Mouse (Mus musculus): Measurements from ENCODE around the gene Trpv3. TPM values are rescaled to one million over a fixed set of nuclear protein-coding genes. Genes with fewer than 3 reads are reported as not detected.

The Trpv3 gene
- polyA plus RNA-seq, 1 experiment: 0.05 TPM

DNA sequence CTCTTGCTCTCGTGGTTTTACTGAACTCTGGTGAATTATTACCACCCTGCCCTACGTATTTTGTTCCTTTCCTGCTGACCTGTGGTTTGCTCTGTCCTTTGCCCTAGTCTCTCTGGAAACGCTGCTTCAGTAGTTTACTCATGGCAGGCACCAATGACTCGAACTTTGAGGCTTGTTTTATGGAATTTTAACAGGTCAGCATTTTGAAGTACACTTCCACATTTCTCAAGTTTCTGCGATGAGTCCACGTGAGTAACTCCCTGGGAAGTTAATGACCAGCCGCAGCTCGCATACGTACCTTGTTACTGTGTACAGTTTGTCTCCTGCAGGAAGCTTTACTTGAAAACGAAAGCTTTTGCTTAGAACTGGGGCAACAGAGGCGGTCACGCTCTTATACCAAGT, 59.3 kb downstream of the Trpv3 start:
- Histone ChIP-seq H3K79me2 (ENCODE audit: control insufficient read depth, insufficient read depth) (no peaks in the 10 kb centered on the region), H3ac (ENCODE audit: control insufficient read depth, insufficient read length) (no peak overlapping the region), H3K27me3 (ENCODE audit: control insufficient read depth, insufficient read depth, insufficient read length) (no peaks in the 10 kb centered on the region), H3K4me3 (no peak overlapping the region), H3K36me3 (ENCODE audit: control insufficient read depth, insufficient read depth) (no peaks in the 10 kb centered on the region), H3K4me2 (ENCODE audit: low read depth) (peak overlapping the region; percentile 69)
- TF ChIP-seq USF1 (IDR thresholded peaks at IDR 0.05; ENCODE audit: low read depth): no peak
- TF ChIP-seq MAX (IDR thresholded peaks at IDR 0.05; ENCODE audit: low read depth): no peak
- no peak for TF ChIP-seq TCF12 (IDR thresholded peaks at IDR 0.05; ENCODE audit: insufficient read depth, poor library complexity, severe bottlenecking)
- no peak for TF ChIP-seq MYOD1 (IDR thresholded peaks at IDR 0.05; ENCODE audit: control insufficient read depth in 1 of 3, insufficient read length in 2 of 3, low read depth in 2 of 3)
- TF ChIP-seq MYOG (IDR thresholded peaks at IDR 0.05; ENCODE audit: control insufficient read depth in 1 of 3, insufficient read depth in 1 of 3, insufficient read length in 2 of 3, low read depth in 2 of 3): no peak
- no peak for TF ChIP-seq POLR2AphosphoS2 (IDR thresholded peaks at IDR 0.05; ENCODE audit: insufficient read length, low read depth)
- TF ChIP-seq E2F4 (IDR thresholded peaks at IDR 0.05; ENCODE audit: insufficient read depth): no peak
- no peak for TF ChIP-seq SRF (IDR thresholded peaks at IDR 0.05; ENCODE audit: control insufficient read depth, insufficient read length, low read depth)
- TF ChIP-seq CEBPB (IDR thresholded peaks at IDR 0.05; ENCODE audit: insufficient read depth, poor library complexity, severe bottlenecking): no peak
- no peak for TF ChIP-seq TCF3 (IDR thresholded peaks at IDR 0.05; ENCODE audit: insufficient read length, low read depth)
- no peak for TF ChIP-seq REST (IDR thresholded peaks at IDR 0.05; ENCODE audit: insufficient read depth, insufficient read length)

DNA sequence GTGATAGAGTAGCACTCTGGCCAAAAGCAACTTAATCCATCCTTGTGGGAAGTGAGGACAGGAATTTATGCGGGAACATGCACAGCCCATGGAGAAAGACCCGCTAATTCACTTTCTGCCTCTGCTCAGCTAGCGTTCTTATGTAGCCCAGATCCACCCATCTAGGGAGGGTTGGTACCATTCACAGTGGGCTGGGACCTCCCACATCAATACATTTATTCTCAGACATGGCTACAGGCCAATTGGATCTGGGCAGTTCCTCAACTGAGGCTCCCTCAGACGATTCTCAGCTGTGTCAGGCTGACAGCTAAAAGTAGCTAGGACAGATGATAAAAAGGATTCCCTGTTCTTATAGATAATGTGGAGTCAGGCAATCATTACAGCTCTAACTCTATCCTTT, 60.2 kb downstream of the Trpv3 start:
- H3ac ChIP-seq (ENCODE audit: control insufficient read depth, insufficient read length): no peak overlapping the region
- H3K36me3 ChIP-seq (ENCODE audit: control insufficient read depth, insufficient read depth): no peaks in the 10 kb centered on the region
- H3K79me2 ChIP-seq (ENCODE audit: control insufficient read depth, insufficient read depth): no peaks in the 10 kb centered on the region
- H3K4me3 ChIP-seq: no peak overlapping the region
- no peak for TF ChIP-seq CEBPB (IDR thresholded peaks at IDR 0.05; ENCODE audit: insufficient read depth, poor library complexity, severe bottlenecking)
- TF ChIP-seq MYOG (IDR thresholded peaks at IDR 0.05; ENCODE audit: control insufficient read depth in 1 of 3, insufficient read depth in 1 of 3, insufficient read length in 2 of 3, low read depth in 2 of 3): no peak
- no peak for TF ChIP-seq TCF3 (IDR thresholded peaks at IDR 0.05; ENCODE audit: insufficient read length, low read depth)
- TF ChIP-seq POLR2AphosphoS2 (IDR thresholded peaks at IDR 0.05; ENCODE audit: insufficient read length, low read depth): no peak
- no peak for TF ChIP-seq TCF12 (IDR thresholded peaks at IDR 0.05; ENCODE audit: insufficient read depth, poor library complexity, severe bottlenecking)
- no peak for TF ChIP-seq MAX (IDR thresholded peaks at IDR 0.05; ENCODE audit: low read depth)
- TF ChIP-seq USF1 (IDR thresholded peaks at IDR 0.05; ENCODE audit: low read depth): no peak
- no peaks in the 10 kb centered on the region for H3K27me3 ChIP-seq (ENCODE audit: control insufficient read depth, insufficient read depth, insufficient read length)
- no peak overlapping the region for H3K4me2 ChIP-seq (ENCODE audit: low read depth)

DNA sequence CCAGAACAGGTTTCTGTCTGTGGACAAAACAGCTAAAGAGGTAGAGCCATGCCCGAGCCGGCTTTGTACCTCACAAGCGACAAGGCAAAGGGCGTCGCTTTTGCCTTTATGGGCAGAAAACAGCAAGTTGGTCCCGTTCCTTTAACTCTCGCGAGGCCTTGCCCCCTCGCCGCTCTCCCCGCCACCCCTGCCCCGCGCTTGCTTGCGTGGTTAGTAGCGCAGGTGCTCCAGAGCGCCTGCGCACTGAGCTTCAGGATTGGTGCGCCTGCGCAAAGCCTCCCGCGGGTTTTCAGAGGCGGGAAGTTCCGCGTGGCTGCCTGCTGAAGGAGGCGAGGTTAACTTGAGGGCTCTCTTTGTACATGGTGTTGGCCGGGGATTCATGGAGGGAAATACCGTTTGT, 62.3 kb downstream of the Trpv3 start, which contains the start of the genes Aspa, Gm49340 and Spata22:
TSS of gene Aspa (minus strand) at position 155 of the 400 bp plus-strand sequence.
TSS of gene Gm49340 (plus strand) at position 300 of the 400 bp plus-strand sequence.
TSS of gene Spata22 (plus strand) at position 300 of the 400 bp plus-strand sequence.
- no peaks in the 10 kb centered on the region for H3K79me2 ChIP-seq (ENCODE audit: control insufficient read depth, insufficient read depth)
- no peaks in the 10 kb centered on the region for H3K36me3 ChIP-seq (ENCODE audit: control insufficient read depth, insufficient read depth)
- H3ac ChIP-seq (ENCODE audit: control insufficient read depth, insufficient read length): no peak within 1 kb of the TSS
- no peaks in the 10 kb centered on the region for H3K27me3 ChIP-seq (ENCODE audit: control insufficient read depth, insufficient read depth, insufficient read length)
- H3K4me3 ChIP-seq: no peak within 1 kb of the TSS
- no peak within 1 kb of the TSS for H3K4me2 ChIP-seq (ENCODE audit: low read depth)
- no peak for TF ChIP-seq MYOD1 (IDR thresholded peaks at IDR 0.05; ENCODE audit: control insufficient read depth in 1 of 3, insufficient read length in 2 of 3, low read depth in 2 of 3)

DNA sequence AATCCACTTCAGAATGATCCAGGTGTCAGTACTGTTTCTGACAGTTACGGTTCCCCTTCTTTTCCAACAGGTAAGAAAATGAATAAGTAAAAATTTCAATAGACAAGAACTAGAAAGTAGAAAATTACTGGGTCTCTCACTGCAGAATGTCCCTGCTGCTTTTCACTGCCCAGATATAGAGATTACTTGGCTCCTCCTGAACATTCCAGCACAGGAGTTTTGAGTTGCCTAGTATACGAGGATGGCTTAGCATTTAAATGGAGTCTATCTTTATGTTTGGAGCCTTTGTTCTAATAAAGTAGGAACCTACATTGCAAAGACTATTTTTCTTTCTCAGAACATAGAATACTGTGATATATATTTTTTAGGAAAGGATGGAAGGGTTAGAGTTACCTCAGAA, 66.2 kb downstream of the Trpv3 start:
- H3K79me2 ChIP-seq (ENCODE audit: control insufficient read depth, insufficient read depth): no peaks in the 10 kb centered on the region
- H3K4me2 ChIP-seq (ENCODE audit: low read depth): no peak overlapping the region
- no peaks in the 10 kb centered on the region for H3K36me3 ChIP-seq (ENCODE audit: control insufficient read depth, insufficient read depth)
- no peak overlapping the region for H3ac ChIP-seq (ENCODE audit: control insufficient read depth, insufficient read length)
- H3K27me3 ChIP-seq (ENCODE audit: control insufficient read depth, insufficient read depth, insufficient read length): no peaks in the 10 kb centered on the region
- TF ChIP-seq E2F4 (IDR thresholded peaks at IDR 0.05; ENCODE audit: insufficient read depth): no peak
- TF ChIP-seq MYOD1 (IDR thresholded peaks at IDR 0.05; ENCODE audit: control insufficient read depth in 1 of 3, insufficient read length in 2 of 3, low read depth in 2 of 3): no peak
- no peak for TF ChIP-seq POLR2AphosphoS2 (IDR thresholded peaks at IDR 0.05; ENCODE audit: insufficient read length, low read depth)
- TF ChIP-seq MAX (IDR thresholded peaks at IDR 0.05; ENCODE audit: low read depth): no peak
- no peak overlapping the region for H3K4me3 ChIP-seq

DNA sequence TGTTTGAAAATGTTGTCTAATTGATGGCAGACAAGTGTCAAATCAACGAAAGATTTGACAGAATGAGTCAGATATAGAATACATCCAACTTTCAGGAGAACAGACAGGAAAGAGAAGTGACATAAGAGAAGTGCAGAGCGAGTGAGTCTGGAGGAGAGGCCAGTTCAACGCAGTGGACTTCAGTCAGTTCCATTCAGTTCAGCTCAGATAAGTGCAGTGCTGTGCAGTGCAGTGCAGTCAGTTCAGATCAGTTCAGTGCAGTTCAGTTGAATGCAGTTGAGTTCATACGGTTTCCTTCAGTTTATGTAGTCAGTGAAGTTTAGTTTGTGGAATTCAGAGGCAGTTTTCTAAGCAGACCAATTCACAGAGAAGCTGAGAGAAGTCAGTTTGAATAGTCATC, 69.7 kb downstream of the Trpv3 start:
- Histone ChIP-seq H3K79me2 (ENCODE audit: control insufficient read depth, insufficient read depth) (no peaks in the 10 kb centered on the region), H3K4me3 (no peak overlapping the region), H3ac (ENCODE audit: control insufficient read depth, insufficient read length) (no peak overlapping the region), H3K27me3 (ENCODE audit: control insufficient read depth, insufficient read depth, insufficient read length) (no peaks in the 10 kb centered on the region), H3K36me3 (ENCODE audit: control insufficient read depth, insufficient read depth) (no peaks in the 10 kb centered on the region), H3K4me2 (ENCODE audit: low read depth) (no peak overlapping the region)
- TF ChIP-seq REST (IDR thresholded peaks at IDR 0.05; ENCODE audit: insufficient read depth, insufficient read length) (no peak), E2F4 (IDR thresholded peaks at IDR 0.05; ENCODE audit: insufficient read depth) (no peak), MAX (IDR thresholded peaks at IDR 0.05; ENCODE audit: low read depth) (no peak), SRF (IDR thresholded peaks at IDR 0.05; ENCODE audit: control insufficient read depth, insufficient read length, low read depth) (no peak), POLR2AphosphoS2 (IDR thresholded peaks at IDR 0.05; ENCODE audit: insufficient read length, low read depth) (no peak), TCF3 (IDR thresholded peaks at IDR 0.05; ENCODE audit: insufficient read length, low read depth) (no peak), MYOG (IDR thresholded peaks at IDR 0.05; ENCODE audit: control insufficient read depth in 1 of 3, insufficient read depth in 1 of 3, insufficient read length in 2 of 3, low read depth in 2 of 3) (no peak), CEBPB (IDR thresholded peaks at IDR 0.05; ENCODE audit: insufficient read depth, poor library complexity, severe bottlenecking) (no peak), USF1 (IDR thresholded peaks at IDR 0.05; ENCODE audit: low read depth) (no peak), MYOD1 (IDR thresholded peaks at IDR 0.05; ENCODE audit: control insufficient read depth in 1 of 3, insufficient read length in 2 of 3, low read depth in 2 of 3) (no peak), POLR2A (IDR thresholded peaks at IDR 0.05; ENCODE audit: insufficient read length, low read depth) (no peak), TCF12 (IDR thresholded peaks at IDR 0.05; ENCODE audit: insufficient read depth, poor library complexity, severe bottlenecking) (no peak)

Other genes starting within 250 kb of the Trpv3 start
- gene Camkk1, start 248.4 kb upstream of the Trpv3 start, polyA plus RNA-seq (2012; fragmentation: generic; extraction: Trizol): 3.3 TPM
- gene Ncbp3, start 219.6 kb upstream of the Trpv3 start, polyA plus RNA-seq (2012; fragmentation: generic; extraction: Trizol): 3.5 TPM
- 0.06 TPM for gene Itgae, start 176.8 kb upstream of the Trpv3 start, polyA plus RNA-seq (2012; fragmentation: generic; extraction: Trizol)
- gene Haspin, start 129.1 kb upstream of the Trpv3 start, polyA plus RNA-seq (2012; fragmentation: generic; extraction: Trizol): 3.3 TPM
- gene P2rx5, start 107.0 kb upstream of the Trpv3 start, polyA plus RNA-seq (2012; fragmentation: generic; extraction: Trizol): 3.5 TPM
- gene Emc6, start 90.4 kb upstream of the Trpv3 start, polyA plus RNA-seq (2012; fragmentation: generic; extraction: Trizol): 68.2 TPM
- 85.2 TPM for gene Tax1bp3, start 90.3 kb upstream of the Trpv3 start, polyA plus RNA-seq (2012; fragmentation: generic; extraction: Trizol)
- gene Ctns, start 68.3 kb upstream of the Trpv3 start, polyA plus RNA-seq (2012; fragmentation: generic; extraction: Trizol): 11.6 TPM
- gene Shpk, start 67.9 kb upstream of the Trpv3 start, polyA plus RNA-seq (2012; fragmentation: generic; extraction: Trizol): 1.3 TPM
- gene Trpv1, start 33.1 kb upstream of the Trpv3 start, polyA plus RNA-seq (2012; fragmentation: generic; extraction: Trizol): 0.17 TPM
- 5.3 TPM for gene Aspa, start 62.2 kb downstream of the Trpv3 start, polyA plus RNA-seq (2012; fragmentation: generic; extraction: Trizol)
- gene Gm49340, start 62.4 kb downstream of the Trpv3 start, polyA plus RNA-seq (2012; fragmentation: generic; extraction: Trizol): not detected
- gene Spata22, start 62.4 kb downstream of the Trpv3 start, polyA plus RNA-seq (2012; fragmentation: generic; extraction: Trizol): not detected
- gene Olfr20, start 83.4 kb downstream of the Trpv3 start, polyA plus RNA-seq (2012; fragmentation: generic; extraction: Trizol): not detected
- not detected for gene Olfr376, start 103.9 kb downstream of the Trpv3 start, polyA plus RNA-seq (2012; fragmentation: generic; extraction: Trizol)
- not detected for gene Olfr1, start 132.2 kb downstream of the Trpv3 start, polyA plus RNA-seq (2012; fragmentation: generic; extraction: Trizol)
- not detected for gene Olfr378, start 161.1 kb downstream of the Trpv3 start, polyA plus RNA-seq (2012; fragmentation: generic; extraction: Trizol)
- not detected for gene Olfr380, start 190.1 kb downstream of the Trpv3 start, polyA plus RNA-seq (2012; fragmentation: generic; extraction: Trizol)
- gene Olfr381, start 224.2 kb downstream of the Trpv3 start, polyA plus RNA-seq (2012; fragmentation: generic; extraction: Trizol): not detected
- gene Olfr382, start 249.8 kb downstream of the Trpv3 start, polyA plus RNA-seq (2012; fragmentation: generic; extraction: Trizol): not detected